Mouse (Mus musculus): ENCODE measurements around the gene Btnl10.
"Not testable (repeated sequence)": the region's sequence is repeated elsewhere in the genome, so short reads cannot be mapped to it uniquely, and the experiment has no call there.

Btnl10 gene

GRCm38 (mm10) chr11:58930254-58930653 is 12.5 kb downstream of the Btnl10 start:
- DNase-seq (ENCODE audit: low read depth, low spot score) = no peak

GRCm38 (mm10) chr11:58931576-58931975 is 13.9 kb downstream of the Btnl10 start:
- no peak for DNase-seq (ENCODE audit: low read depth, low spot score)

- DNase-seq (ENCODE audit: low read depth, low spot score) = peak; percentile 37
Measured at GRCm38 (mm10) chr11:58937909-58938308, 20.2 kb downstream of the Btnl10 start.

GRCm38 (mm10) chr11:58938322-58939087 is 20.8 kb downstream of the Btnl10 start, which contains the start of gene Rnf187:
Gene Rnf187, minus strand, starts transcription at chr11:58938916.
- peak; percentile 94 for DNase-seq (ENCODE audit: low read depth, low spot score)

GRCm38 (mm10) chr11:58939088-58939439 is 21.4 kb downstream of the Btnl10 start:
- no peak for DNase-seq (ENCODE audit: low read depth, low spot score)

- DNase-seq (ENCODE audit: low read depth, low spot score) = no peak
Measured at GRCm38 (mm10) chr11:58944136-58944535, 26.4 kb downstream of the Btnl10 start.

GRCm38 (mm10) chr11:58947306-58947705 is 29.6 kb downstream of the Btnl10 start:
- DNase-seq (ENCODE audit: low read depth, low spot score) = no peak

GRCm38 (mm10) chr11:58947798-58948528 is 30.3 kb downstream of the Btnl10 start:
- DNase-seq (ENCODE audit: low read depth, low spot score) = no peak

GRCm38 (mm10) chr11:58948542-58949479 is 31.1 kb downstream of the Btnl10 start, which contains the start of gene Hist3h2ba:
Gene Hist3h2ba, plus strand, starts transcription at chr11:58948920.
- DNase-seq (ENCODE audit: low read depth, low spot score) = peak; percentile 86

- DNase-seq (ENCODE audit: low read depth, low spot score) = peak; percentile 64
Measured at GRCm38 (mm10) chr11:58949480-58950431, 32.0 kb downstream of the Btnl10 start.

GRCm38 (mm10) chr11:58951210-58951609 is 33.5 kb downstream of the Btnl10 start:
- no peak for DNase-seq (ENCODE audit: low read depth, low spot score)

GRCm38 (mm10) chr11:58953351-58954169 is 35.9 kb downstream of the Btnl10 start:
- no peak for DNase-seq (ENCODE audit: low read depth, low spot score)

GRCm38 (mm10) chr11:58954170-58954419 is 36.4 kb downstream of the Btnl10 start:
- not testable (repeated sequence) for DNase-seq (ENCODE audit: low read depth, low spot score)

GRCm38 (mm10) chr11:58954420-58955142 is 36.9 kb downstream of the Btnl10 start, which contains the start of the genes Hist3h2a and Trim17:
Gene Hist3h2a, plus strand, starts transcription at chr11:58954685.
Gene Trim17, plus strand, starts transcription at chr11:58954685.
- DNase-seq (ENCODE audit: low read depth, low spot score) = peak; percentile 95

GRCm38 (mm10) chr11:58955143-58955867 is 37.6 kb downstream of the Btnl10 start:
- no peak for DNase-seq (ENCODE audit: low read depth, low spot score)

- DNase-seq (ENCODE audit: low read depth, low spot score) = no peak
Measured at GRCm38 (mm10) chr11:58955868-58956257, 38.2 kb downstream of the Btnl10 start.

GRCm38 (mm10) chr11:58957226-58957914 is 39.7 kb downstream of the Btnl10 start:
- DNase-seq (ENCODE audit: low read depth, low spot score) = no peak

- DNase-seq (ENCODE audit: low read depth, low spot score) = no peak
Measured at GRCm38 (mm10) chr11:58958536-58958935, 40.8 kb downstream of the Btnl10 start.

Measured in mesoderm, embryonic 11.5 days (tissue).